Mouse (Mus musculus): Measurements from ENCODE around the gene Olfr224. TPM values are rescaled to one million over a fixed set of nuclear protein-coding genes. Genes with fewer than 3 reads are reported as not detected.
A peak's percentile ranks its signal among the peaks of the same experiment; 100 is the strongest.

Olfr224 gene
- total RNA-seq, 4 experiments from 2014 or later = not detected

- peak; percentile 69 to 77 for DNase-seq (ENCODE audit: low spot score in 2 of 2)
Measured at GRCm38 (mm10) chr11:58518916-58519315, 51.4 kb downstream of the Olfr224 start.

Other genes with a start within 250 kb of the Olfr224 start
- 10 to 100 TPM; 39.8 to 56.6 (median 45.4) TPM for gene Zfp672, start 240.2 kb downstream of the Olfr224 start, total RNA-seq (2022)
- 10 to 100 TPM; 37.3 to 57.0 (median 44.8) TPM for gene Sh3bp5l, start 239.8 kb downstream of the Olfr224 start, total RNA-seq (2022)
- gene Lypd8, start 191.5 kb downstream of the Olfr224 start, total RNA-seq (2022) = under 1 TPM in 1 of 4 experiments, not detected in 3; 0.29 TPM
- gene 1810065E05Rik, start 149.4 kb downstream of the Olfr224 start, total RNA-seq (2022) = not detected
- not detected for gene Gm12253, start 138.0 kb downstream of the Olfr224 start, total RNA-seq (2022)
- gene Lypd9, start 117.6 kb downstream of the Olfr224 start, total RNA-seq (2022) = not detected
- gene Olfr30, start 108.3 kb downstream of the Olfr224 start, total RNA-seq (2022) = not detected
- not detected for gene Olfr332, start 78.0 kb downstream of the Olfr224 start, total RNA-seq (2022)
- not detected for gene Olfr331, start 68.0 kb downstream of the Olfr224 start, total RNA-seq (2022)
- not detected for gene Olfr330, start 35.7 kb downstream of the Olfr224 start, total RNA-seq (2022)
- not detected for gene Olfr329-ps, start 24.1 kb downstream of the Olfr224 start, total RNA-seq (2022)
- under 1 TPM; 0.11 to 0.35 (median 0.23) TPM for gene Olfr328, start 14.9 kb downstream of the Olfr224 start, total RNA-seq (2022)
- gene Olfr325, start 7.2 kb upstream of the Olfr224 start, total RNA-seq (2022) = not detected
- gene Olfr324, start 24.6 kb upstream of the Olfr224 start, total RNA-seq (2022) = not detected
- not detected for gene 2210407C18Rik, start 45.5 kb upstream of the Olfr224 start, total RNA-seq (2022)
- gene Olfr323, start 59.9 kb upstream of the Olfr224 start, total RNA-seq (2022) = not detected
- under 1 TPM in 2 of 4 experiments, not detected in 2; 0.14 to 0.19 TPM for gene Trim58, start 69.9 kb upstream of the Olfr224 start, total RNA-seq (2022)
- not detected for gene Olfr322, start 88.2 kb upstream of the Olfr224 start, total RNA-seq (2022)
- gene Olfr320, start 110.5 kb upstream of the Olfr224 start, total RNA-seq (2022) = not detected
- under 1 TPM in 1 of 4 experiments, not detected in 3; 0.43 TPM for gene Olfr319, start 128.6 kb upstream of the Olfr224 start, total RNA-seq (2022)
- gene Olfr318, start 153.5 kb upstream of the Olfr224 start, total RNA-seq (2022) = under 1 TPM in 2 of 4 experiments, not detected in 2; 0.09 to 0.16 TPM
- gene Olfr317, start 168.7 kb upstream of the Olfr224 start, total RNA-seq (2022) = under 1 TPM in 3 of 4 experiments, not detected in 1; 0.19 to 0.76 (median 0.43) TPM
- gene Olfr316, start 182.2 kb upstream of the Olfr224 start, total RNA-seq (2022) = 1 to 10 TPM in 2 of 4 experiments, under 1 TPM in 2; 0.59 to 1.8 (median 1.2) TPM
- not detected for gene Olfr315, start 202.6 kb upstream of the Olfr224 start, total RNA-seq (2022)
- not detected for gene Olfr314, start 212.4 kb upstream of the Olfr224 start, total RNA-seq (2022)
- 1 to 10 TPM; 5.4 to 7.7 (median 6.4) TPM for gene Fam183b, start 231.4 kb upstream of the Olfr224 start, total RNA-seq (2022)
- not detected for gene Olfr313, start 244.4 kb upstream of the Olfr224 start, total RNA-seq (2022)